Mouse (Mus musculus) liver, embryonic 16.5 days (tissue): ENCODE measurements around the gene Cpsf3. TPM values are rescaled to one million over a fixed set of nuclear protein-coding genes. Genes with fewer than 3 reads are reported as not detected.
A peak's percentile ranks its signal among the peaks of the same experiment; 100 is the strongest.

Experiments
- ATAC-seq: fragments of 200-750 bp; cut with Nextera tagmentation; 2 replicates; pipeline ENCODE4 v1.8.0; 2017; ENCODE audit warnings: low read depth, mild to moderate bottlenecking, moderate number of reproducible peaks, moderate library complexity
- H3K27ac ChIP-seq: fragments of 300-500 bp; sonication (generic); 2 replicates; pipeline ENCODE4 v1.5.1; 2014; ENCODE audit warnings: mild to moderate bottlenecking, low read length
- H3K27me3 ChIP-seq: fragments of 300-500 bp; sonication (generic); 2 replicates; pipeline ENCODE4 v1.6.1; 2014; ENCODE audit warnings: low read depth, low read length, mixed read lengths; ENCODE audit not compliant: control insufficient read depth, insufficient read depth
- H3K36me3 ChIP-seq: fragments of 300-500 bp; sonication (generic); 2 replicates; pipeline ENCODE4 v1.6.1; 2014; ENCODE audit warnings: mild to moderate bottlenecking; ENCODE audit not compliant: control insufficient read depth, insufficient read depth
- H3K4me1 ChIP-seq: fragments of 300-500 bp; sonication (generic); 2 replicates; pipeline ENCODE4 v1.6.1; 2014; ENCODE audit warnings: low read depth, low read length, mixed read lengths; ENCODE audit not compliant: control insufficient read depth
- H3K4me2 ChIP-seq: fragments of 300-500 bp; sonication (generic); 2 replicates; pipeline ENCODE4 v1.6.1; 2014; ENCODE audit warnings: low read depth, low read length, mixed read lengths
- H3K4me3 ChIP-seq: fragments of 300-500 bp; sonication (generic); 2 replicates; pipeline ENCODE4 v1.5.1; 2014; ENCODE audit warnings: low read depth, mild to moderate bottlenecking, low read length
- H3K9ac ChIP-seq: fragments of 300-500 bp; sonication (generic); 2 replicates; pipeline ENCODE4 v1.6.1; 2014; ENCODE audit warnings: low read depth, low read length
- H3K9me3 ChIP-seq: fragments of 300-500 bp; sonication (generic); replicated peaks from 2 replicates; pipeline ENCODE4 v1.6.1; 2016; ENCODE audit warnings: low read length; ENCODE audit not compliant: control insufficient read depth
- WGBS: fragments of 180-500 bp; shearing (Covaris S2); extraction: QIAGEN DNeasy Blood & Tissue Kit; methylation state at CpG from one replicate; pipeline ENCODE4 v1.1.7; 2014; ENCODE audit not compliant: insufficient replicate concordance; 5-methylcytosine and 5-hydroxymethylcytosine counted together
- polyA plus RNA-seq: library from polyadenylated mRNA; unstranded; fragments of >200 nt; fragmentation: Nextera tagmentation; extraction: Ambion mirVana; gene quantifications from 2 replicates; pipeline ENCODE4 v1.2.1, GENCODE M21; 2015

The Cpsf3 gene
- polyA plus RNA-seq, 1 experiment from 2014 or later: 39.6 TPM

DNA sequence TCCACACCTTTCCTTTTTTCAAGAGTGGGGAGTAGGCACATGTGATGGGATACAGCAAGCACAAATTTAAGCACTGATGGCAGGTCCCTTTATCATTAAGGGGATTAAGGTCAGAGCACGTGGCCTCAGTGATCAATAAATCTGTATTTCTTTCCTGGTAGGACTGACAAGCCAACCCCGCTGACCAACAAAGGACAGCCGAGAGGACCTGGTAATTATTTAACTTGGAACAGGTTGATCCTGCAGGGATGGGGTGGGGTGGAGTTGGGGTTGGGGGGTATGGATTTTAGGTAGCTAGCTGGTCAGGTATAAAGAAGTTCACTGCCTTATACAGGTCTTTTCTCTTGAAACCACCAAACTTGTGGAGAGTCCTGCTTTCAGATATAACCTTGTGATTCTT, 20.2 kb upstream of the Cpsf3 start:
- no peaks in the 10 kb centered on the region; the same call in 1 of the 2 replicates for H3K36me3 ChIP-seq
- peak; percentile 60; the same call in 1 of the 2 replicates for ATAC-seq
- H3K4me3 ChIP-seq: no peak overlapping the region
- no peak overlapping the region for H3K27ac ChIP-seq
- H3K4me1 ChIP-seq: peaks cover 16% of the 10 kb centered on the region
- H3K9ac ChIP-seq: no peak overlapping the region
- no peak overlapping the region for H3K4me2 ChIP-seq
- H3K27me3 ChIP-seq: no peaks in the 10 kb centered on the region
- no peaks in the 10 kb centered on the region for H3K9me3 ChIP-seq
- WGBS: 58% methylated on average over 3 of the region's 3 CpGs

DNA sequence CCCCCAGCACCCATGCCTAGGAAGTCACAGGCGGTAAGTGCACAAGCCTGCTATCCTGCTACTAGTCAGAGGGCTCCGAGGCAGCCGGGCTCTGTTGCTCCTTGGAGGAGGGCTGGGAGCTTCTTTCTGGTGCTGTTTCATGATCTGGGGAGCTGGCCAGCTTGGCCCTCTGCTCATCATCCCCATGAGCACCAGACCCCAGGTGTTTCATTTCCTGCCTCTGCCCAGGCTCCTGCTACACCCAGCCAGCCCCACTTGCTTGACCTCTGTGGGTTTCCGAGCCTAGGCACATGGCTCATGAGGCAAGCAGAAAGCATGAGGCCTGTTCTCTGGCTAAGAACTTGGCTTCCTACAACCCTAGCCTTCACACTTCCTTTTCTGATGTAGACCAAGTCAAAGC, 19.7 kb upstream of the Cpsf3 start:
- H3K4me3 ChIP-seq: no peak overlapping the region
- peaks cover 16% of the 10 kb centered on the region for H3K4me1 ChIP-seq
- WGBS: 82% methylated on average over 4 of the region's 4 CpGs
- H3K9ac ChIP-seq: no peak overlapping the region
- no peak for ATAC-seq
- H3K27me3 ChIP-seq: no peaks in the 10 kb centered on the region
- no peaks in the 10 kb centered on the region; the same call in 1 of the 2 replicates for H3K36me3 ChIP-seq
- H3K27ac ChIP-seq: no peak overlapping the region
- H3K9me3 ChIP-seq: no peaks in the 10 kb centered on the region
- no peak overlapping the region for H3K4me2 ChIP-seq

DNA sequence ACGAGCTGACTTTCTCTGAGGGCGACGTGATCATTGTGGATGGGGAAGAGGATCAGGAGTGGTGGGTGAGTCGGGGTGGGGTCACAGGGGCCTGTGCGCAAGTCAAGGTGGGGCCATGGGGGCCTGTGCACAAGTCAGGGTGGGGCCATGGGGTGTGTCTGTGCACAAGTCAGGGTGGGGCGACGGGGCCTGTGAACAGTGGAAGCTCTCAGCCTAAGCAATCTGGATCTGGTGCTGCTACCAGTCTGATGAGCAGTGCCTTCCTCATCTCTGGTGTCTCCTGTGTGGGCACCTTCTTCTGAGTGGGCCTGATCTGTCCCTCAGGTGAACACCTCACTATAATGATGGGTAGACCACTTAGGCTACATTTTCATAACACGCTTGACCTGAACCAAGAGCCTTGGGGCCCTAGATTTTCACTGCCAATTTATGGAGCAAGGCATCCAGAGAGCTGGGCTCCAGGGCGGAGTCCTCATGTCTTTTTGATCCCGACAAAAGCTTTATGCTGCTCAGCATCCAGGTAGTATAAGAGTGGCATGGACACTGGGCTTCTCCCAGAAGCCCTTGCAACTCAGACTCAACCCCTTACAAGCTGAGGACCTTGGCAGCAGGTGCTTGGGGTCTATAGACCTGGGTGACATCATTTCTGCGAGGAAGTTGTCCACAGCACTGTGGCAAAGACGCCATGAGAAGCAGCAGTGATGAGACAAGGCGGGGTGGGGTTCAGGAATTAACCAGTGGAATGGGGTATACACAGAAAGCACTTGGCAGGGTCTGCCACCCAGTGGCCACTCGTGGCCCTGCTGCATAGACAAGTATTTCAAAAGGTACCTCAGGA, 19.0 kb upstream of the Cpsf3 start:
- Histone ChIP-seq H3K4me3 (no peak overlapping the region), H3K27ac (no peak overlapping the region), H3K36me3 (peaks cover under 1% of the 10 kb centered on the region), H3K9me3 (no peaks in the 10 kb centered on the region), H3K9ac (no peak overlapping the region), H3K27me3 (no peaks in the 10 kb centered on the region), H3K4me2 (no peak overlapping the region), H3K4me1 (peaks cover 16% of the 10 kb centered on the region)
- WGBS: 57% methylated on average over 14 of the region's 14 CpGs
- peak; percentile 60; the same call in 1 of the 2 replicates for ATAC-seq

DNA sequence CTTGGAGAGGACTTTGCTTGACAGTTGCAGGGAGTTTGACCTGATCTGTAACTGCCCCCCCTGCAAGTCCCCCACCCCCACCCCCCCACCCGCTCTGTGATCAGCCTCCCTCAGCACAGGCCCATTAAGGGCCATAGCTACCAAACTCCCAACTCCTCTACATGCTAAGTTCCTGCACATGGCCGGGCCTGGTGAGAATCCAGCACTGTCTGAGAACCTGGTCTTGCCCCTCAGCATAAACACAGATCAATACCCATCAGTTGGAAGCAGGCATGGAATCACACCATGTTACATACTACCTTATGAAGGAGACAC, 18.4 kb upstream of the Cpsf3 start:
- ATAC-seq: no peak
- WGBS: 54% methylated on average over 2 of the region's 2 CpGs
- Histone ChIP-seq H3K27me3 (no peaks in the 10 kb centered on the region), H3K4me2 (no peak overlapping the region), H3K4me1 (peaks cover 16% of the 10 kb centered on the region), H3K36me3 (peaks cover 2% of the 10 kb centered on the region), H3K4me3 (no peak overlapping the region), H3K9ac (no peak overlapping the region), H3K9me3 (no peaks in the 10 kb centered on the region), H3K27ac (no peak overlapping the region)

DNA sequence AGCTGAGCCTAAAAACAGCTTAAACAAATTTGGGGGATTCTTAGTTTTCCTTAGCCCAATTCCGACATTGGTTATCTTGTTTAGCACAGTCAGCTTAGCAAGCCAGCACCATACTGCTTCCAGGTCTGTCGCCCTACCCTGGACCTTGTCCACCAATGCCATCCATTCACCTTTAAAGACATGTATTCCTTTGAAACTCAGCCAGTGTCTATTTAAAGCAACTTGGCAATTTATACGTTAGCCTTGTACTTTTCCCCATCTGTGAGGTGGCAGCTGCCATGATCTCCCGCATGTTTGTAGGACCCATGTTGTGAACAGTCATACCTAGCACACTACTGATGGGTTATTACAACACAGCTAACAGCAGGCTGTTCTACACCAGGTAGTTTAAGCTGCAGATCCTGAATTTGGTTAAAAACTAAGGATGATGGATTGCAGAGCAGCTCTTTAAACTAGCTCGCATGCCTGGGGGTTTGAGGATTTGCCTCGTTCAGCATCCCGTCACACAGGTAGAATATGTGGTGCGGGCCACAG, 17.0 kb upstream of the Cpsf3 start:
- H3K4me2 ChIP-seq: no peak overlapping the region
- no peak overlapping the region for H3K27ac ChIP-seq

DNA sequence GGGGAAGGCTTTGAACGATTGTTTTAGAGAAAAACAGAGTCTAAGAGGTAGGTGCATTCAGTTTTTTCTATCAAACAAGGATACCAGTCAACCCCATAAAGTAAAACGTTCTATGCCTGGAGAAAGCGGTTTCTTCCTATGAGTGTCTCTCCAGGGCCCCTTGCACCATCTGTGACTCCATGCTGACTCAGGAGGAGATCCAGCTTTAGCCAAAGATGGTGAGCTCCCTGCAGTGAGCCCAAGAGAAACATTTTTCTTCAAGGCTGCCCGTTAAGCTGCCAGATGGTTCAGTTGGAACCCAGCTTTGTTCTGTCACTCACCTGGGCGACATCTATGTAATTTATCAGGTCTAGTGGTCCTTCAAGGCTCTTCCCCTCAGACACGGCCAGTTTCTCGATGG, 10.7 kb upstream of the Cpsf3 start:
- Histone ChIP-seq H3K27ac (no peak overlapping the region), H3K9me3 (no peaks in the 10 kb centered on the region), H3K4me2 (no peak overlapping the region), H3K27me3 (no peaks in the 10 kb centered on the region), H3K4me3 (no peak overlapping the region), H3K9ac (no peak overlapping the region), H3K4me1 (no peaks in the 10 kb centered on the region), H3K36me3 (peaks cover 2% of the 10 kb centered on the region; the same call in 1 of the 2 replicates)
- ATAC-seq: no peak
- 75% methylated on average over 7 of the region's 7 CpGs for WGBS

More for the DNA sequence above, 17.0 kb upstream of the Cpsf3 start:
- no peak for ATAC-seq
- Histone ChIP-seq H3K36me3 (peaks cover 2% of the 10 kb centered on the region), H3K4me1 (peaks cover 16% of the 10 kb centered on the region), H3K4me3 (no peak overlapping the region), H3K9ac (no peak overlapping the region), H3K27me3 (no peaks in the 10 kb centered on the region), H3K9me3 (no peaks in the 10 kb centered on the region)
- WGBS: 83% methylated on average over 8 of the region's 8 CpGs

DNA sequence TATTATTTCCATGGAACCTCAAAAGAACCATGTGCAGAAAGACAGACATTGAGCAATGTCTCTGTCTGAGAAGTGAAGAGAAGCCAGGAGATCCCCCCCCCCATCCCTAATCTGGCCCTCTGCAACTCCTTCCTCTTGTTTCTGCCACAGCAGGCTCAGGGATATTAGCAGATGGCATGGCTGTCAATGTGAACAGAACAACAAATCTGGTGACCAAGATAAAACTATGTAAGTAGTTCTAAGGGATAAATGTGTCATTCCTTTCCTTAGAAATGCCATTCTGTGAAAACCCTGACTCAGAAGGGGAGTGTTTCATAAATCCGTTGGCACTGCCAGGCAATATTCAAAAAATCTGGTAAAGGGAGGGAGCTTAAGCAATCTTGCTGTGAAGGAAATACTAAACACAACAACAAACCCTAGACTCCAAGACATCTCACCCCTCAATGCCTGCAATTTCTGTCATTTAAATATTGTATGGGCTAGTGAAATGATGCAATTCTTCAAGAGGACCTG, 7.8 kb upstream of the Cpsf3 start:
- Histone ChIP-seq H3K4me3 (no peak overlapping the region), H3K27ac (no peak overlapping the region), H3K4me2 (no peak overlapping the region), H3K36me3 (no peaks in the 10 kb centered on the region), H3K27me3 (no peaks in the 10 kb centered on the region), H3K9me3 (no peaks in the 10 kb centered on the region), H3K4me1 (no peaks in the 10 kb centered on the region), H3K9ac (no peak overlapping the region)
- ATAC-seq: no peak
- WGBS: 55% methylated on average over 1 of the region's 1 CpGs

DNA sequence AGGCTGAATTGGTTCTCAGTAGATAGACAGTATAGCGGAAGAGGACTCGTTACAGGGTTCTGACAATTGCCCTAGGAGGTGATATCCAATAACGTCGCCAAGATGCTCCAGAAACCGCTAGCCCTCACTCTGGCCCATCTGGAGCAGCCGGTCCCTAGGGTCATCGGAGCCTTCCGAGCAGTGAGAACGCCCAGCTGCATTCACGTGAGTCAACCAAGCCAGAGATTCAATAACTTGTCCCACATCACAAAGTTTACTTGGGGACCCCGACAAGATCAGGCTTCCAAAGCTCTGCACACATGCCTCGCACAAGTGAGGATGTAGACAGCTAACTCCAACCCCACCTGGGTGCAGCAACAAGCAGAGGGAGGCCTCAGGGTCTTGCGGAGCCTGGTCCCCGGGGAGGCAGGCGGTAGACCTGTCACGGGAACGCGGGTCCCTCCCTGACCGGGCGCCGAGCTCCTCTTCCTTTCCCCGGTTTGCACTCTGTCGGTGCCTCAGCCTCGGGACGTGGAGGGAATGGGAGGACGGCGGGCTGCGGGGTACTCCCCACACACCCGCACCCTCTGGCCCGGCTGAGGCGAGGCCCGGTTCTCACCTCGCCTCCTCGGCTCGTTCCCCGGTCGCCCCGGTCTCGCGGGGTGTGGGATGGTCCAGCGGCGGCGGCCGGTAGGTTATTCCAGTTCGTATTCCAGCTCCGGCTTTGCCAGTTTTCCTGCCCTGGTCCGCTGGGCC, 484 bp downstream of the Cpsf3 start:
- Histone ChIP-seq H3K4me2 (peak overlapping the region; percentile 96), H3K9ac (peak overlapping the region; percentile 89), H3K36me3 (no peaks in the 10 kb centered on the region; the same call in 1 of the 2 replicates), H3K9me3 (no peaks in the 10 kb centered on the region), H3K27ac (peak overlapping the region; percentile 73), H3K4me3 (peak overlapping the region; percentile 96), H3K4me1 (peaks cover 20% of the 10 kb centered on the region), H3K27me3 (no peaks in the 10 kb centered on the region)
- WGBS: under 1% methylated on average over 47 of the region's 47 CpGs
- peak; percentile 77 for ATAC-seq
